Mouse (Mus musculus) intestine, embryonic 15.5 days (tissue): ENCODE measurements at regions not wholly inside any gene's neighbourhood (a gene's known extent, or its start where the extent isn't known, plus 50 kb on each side); places are given as distances from the start of the nearest gene placed in this dataset.

Experiments used
- ATAC-seq: fragments of 200-750 bp; cut with Nextera tagmentation; 2 replicates; pipeline ENCODE4 v1.8.0; 2017; ENCODE audit warnings: moderate TSS enrichment, moderate library complexity
- H3K27ac ChIP-seq: fragments of 300-500 bp; sonication (generic); 2 replicates; pipeline ENCODE4 v1.5.1; 2015; ENCODE audit warnings: mild to moderate bottlenecking, inconsistent platforms
- H3K27me3 ChIP-seq: fragments of 300-500 bp; sonication (generic); replicated peaks from 2 replicates; pipeline ENCODE4 v1.6.1; 2015; ENCODE audit warnings: inconsistent platforms
- H3K36me3 ChIP-seq: fragments of 300-500 bp; sonication (generic); 2 replicates; pipeline ENCODE4 v1.6.1; 2015; ENCODE audit warnings: inconsistent platforms
- H3K4me1 ChIP-seq: fragments of 300-500 bp; sonication (generic); replicated peaks from 2 replicates; pipeline ENCODE4 v1.6.1; 2015; ENCODE audit warnings: inconsistent platforms
- H3K4me2 ChIP-seq: fragments of 300-500 bp; sonication (generic); replicated peaks from 2 replicates; pipeline ENCODE4 v1.6.1; 2015; ENCODE audit warnings: mild to moderate bottlenecking, inconsistent platforms
- H3K4me3 ChIP-seq: fragments of 300-500 bp; sonication (generic); replicated peaks from 2 replicates; pipeline ENCODE4 v1.5.1; 2015; ENCODE audit warnings: inconsistent platforms
- H3K9ac ChIP-seq: fragments of 300-500 bp; sonication (generic); 2 replicates; pipeline ENCODE4 v1.6.1; 2015; ENCODE audit warnings: inconsistent platforms
- H3K9me3 ChIP-seq: fragments of 300-500 bp; sonication (generic); 2 replicates; pipeline ENCODE4 v1.6.1; 2016; ENCODE audit warnings: inconsistent platforms
- WGBS: fragments of 180-500 bp; shearing (Covaris S2); methylation state at CpG from one replicate; pipeline ENCODE4 v1.1.7; 2015; 5-methylcytosine and 5-hydroxymethylcytosine counted together

DNA sequence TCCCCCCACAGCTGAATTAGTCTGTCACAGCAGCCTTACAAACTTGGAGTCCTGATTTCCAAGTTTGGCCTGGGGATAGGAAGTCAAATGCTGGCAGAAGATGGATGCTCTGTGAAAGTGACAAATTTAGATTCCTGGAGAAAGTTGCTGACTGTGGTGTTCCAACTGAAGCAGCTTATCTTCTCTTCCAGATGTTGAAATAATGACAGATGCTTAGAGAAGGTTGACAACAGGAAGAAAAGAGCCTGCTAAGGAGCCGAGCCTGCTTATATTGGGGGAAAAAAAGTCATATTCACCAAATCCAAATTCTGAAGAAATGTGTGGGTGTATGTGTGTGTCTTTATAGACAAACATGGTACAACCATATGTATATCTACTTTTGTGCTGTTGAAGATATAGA, 1380.4 kb upstream of the Cdh8 start:
- 67% methylated on average over 1 of the region's 1 CpGs for WGBS
- H3K9me3 ChIP-seq = no peaks in the 10 kb centered on the region
- ATAC-seq = no peak

DNA sequence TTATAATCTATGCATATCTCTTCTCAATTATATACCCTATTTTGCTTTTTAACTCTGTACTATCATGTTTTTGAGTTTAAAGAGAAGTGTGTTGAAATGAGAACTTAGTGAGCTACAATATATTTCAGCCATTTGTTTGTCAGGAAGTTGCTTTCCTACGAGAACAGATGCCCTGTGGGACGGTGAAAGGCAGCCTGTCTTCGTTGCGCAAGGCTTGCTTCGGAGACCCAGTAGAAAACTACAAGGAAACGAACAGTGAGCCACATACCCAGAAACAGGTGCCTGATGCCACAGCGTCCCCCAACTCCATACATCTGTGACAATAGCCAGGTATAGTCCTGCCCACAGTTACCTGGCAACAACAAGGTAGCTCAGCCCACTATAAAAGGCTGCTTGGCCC, 1377.7 kb upstream of the Cdh8 start:
- 83% methylated on average over 7 of the region's 7 CpGs for WGBS
- Histone ChIP-seq H3K27ac (no peak overlapping the region), H3K27me3 (no peaks in the 10 kb centered on the region), H3K4me1 (no peaks in the 10 kb centered on the region), H3K9me3 (no peaks in the 10 kb centered on the region), H3K4me3 (no peak overlapping the region), H3K9ac (no peak overlapping the region), H3K36me3 (no peaks in the 10 kb centered on the region), H3K4me2 (no peak overlapping the region)
- ATAC-seq = no peak

More for the DNA sequence above, 1380.4 kb upstream of the Cdh8 start:
- Histone ChIP-seq H3K36me3 (no peaks in the 10 kb centered on the region), H3K4me1 (no peaks in the 10 kb centered on the region), H3K9ac (no peak overlapping the region), H3K4me3 (no peak overlapping the region), H3K27me3 (no peaks in the 10 kb centered on the region), H3K27ac (no peak overlapping the region), H3K4me2 (no peak overlapping the region)

DNA sequence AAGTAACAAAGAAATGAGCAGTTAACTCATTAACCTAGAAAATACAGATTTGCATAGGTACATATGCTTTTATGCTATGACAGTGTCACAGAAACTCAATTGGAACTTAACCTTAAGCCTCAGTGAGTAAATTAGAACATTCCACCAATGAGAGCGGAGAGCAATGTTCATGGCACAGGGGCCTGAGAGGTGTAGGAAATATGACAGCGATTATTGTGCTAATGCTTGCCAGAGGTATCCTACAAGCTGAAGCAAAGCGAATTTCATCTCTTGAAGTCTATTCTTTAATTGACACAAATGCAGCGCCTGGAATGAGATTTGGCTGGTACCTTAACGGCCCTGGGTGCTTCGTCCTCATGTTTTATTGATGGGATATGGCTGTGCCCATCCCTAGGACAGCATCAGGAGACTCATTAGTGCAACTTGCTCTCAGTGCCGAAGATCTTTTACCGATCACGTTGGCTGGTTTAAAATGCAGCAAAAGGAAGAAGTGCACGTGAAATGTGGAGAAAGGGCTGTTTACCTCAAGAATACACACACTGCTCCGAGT, 1374.4 kb upstream of the Cdh8 start:
- 73% methylated on average over 11 of the region's 11 CpGs for WGBS
- no peaks in the 10 kb centered on the region for H3K36me3 ChIP-seq
- H3K4me2 ChIP-seq = no peak overlapping the region
- H3K4me3 ChIP-seq = no peak overlapping the region
- no peaks in the 10 kb centered on the region for H3K4me1 ChIP-seq
- no peaks in the 10 kb centered on the region for H3K9me3 ChIP-seq
- H3K27ac ChIP-seq = no peak overlapping the region
- H3K27me3 ChIP-seq = no peaks in the 10 kb centered on the region
- no peak overlapping the region for H3K9ac ChIP-seq
- no peak for ATAC-seq

DNA sequence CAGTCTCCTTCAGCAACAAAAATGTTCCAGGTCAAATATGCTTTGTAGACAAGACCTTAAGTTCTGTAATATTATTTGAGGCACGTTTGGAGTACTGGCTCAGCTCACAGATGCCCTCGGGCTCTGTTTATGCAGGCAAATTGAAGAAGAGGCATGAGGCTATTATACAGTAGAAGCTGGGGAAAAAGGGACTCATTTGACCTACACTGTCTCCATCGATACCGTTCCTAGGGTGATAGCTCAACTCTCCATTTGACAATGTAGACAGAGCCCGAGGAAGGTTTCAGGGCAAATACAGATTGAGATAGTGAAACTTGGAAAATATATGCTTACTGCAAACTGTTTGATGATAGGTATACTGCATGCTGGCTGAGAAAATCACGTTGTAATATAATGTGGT, 1371.9 kb upstream of the Cdh8 start:
- H3K4me1 ChIP-seq = no peaks in the 10 kb centered on the region
- no peaks in the 10 kb centered on the region for H3K9me3 ChIP-seq
- whole genome bisulfite sequencing = 77% methylated on average over 6 of the region's 6 CpGs
- H3K4me2 ChIP-seq = no peak overlapping the region
- H3K9ac ChIP-seq = no peak overlapping the region
- H3K27ac ChIP-seq = no peak overlapping the region
- H3K27me3 ChIP-seq = no peaks in the 10 kb centered on the region
- no peak for ATAC-seq
- H3K4me3 ChIP-seq = no peak overlapping the region
- H3K36me3 ChIP-seq = no peaks in the 10 kb centered on the region

DNA sequence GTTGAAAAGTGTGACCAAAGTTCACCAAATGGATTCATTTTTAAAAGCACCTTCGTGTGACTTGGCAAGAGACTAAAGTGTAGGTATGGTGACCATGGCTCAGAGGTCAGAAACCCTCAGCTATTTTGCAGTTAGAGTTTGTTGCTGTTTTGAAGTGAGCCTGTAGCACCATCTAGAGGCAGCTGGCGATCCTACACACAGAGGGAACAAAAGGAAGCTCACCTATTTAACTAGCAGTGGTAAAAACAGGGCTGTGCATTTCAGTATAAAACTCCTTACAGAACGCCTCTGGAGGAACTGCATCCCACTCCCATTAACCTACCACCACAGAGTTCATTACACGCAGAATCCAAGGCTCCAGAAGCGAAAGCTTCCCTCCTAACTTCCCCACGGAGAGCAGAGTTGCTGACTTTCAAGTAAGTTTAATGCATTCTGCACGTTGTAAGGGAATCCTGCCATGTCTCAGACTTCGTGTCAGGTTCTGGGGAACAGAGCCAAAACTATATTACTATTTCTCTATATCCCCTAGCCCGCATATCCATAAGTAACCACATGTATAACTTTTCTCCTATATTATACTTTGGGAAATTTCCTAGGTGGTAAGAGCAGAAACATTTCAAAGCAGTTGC, 1356.6 kb upstream of the Cdh8 start:
- ATAC-seq = peak; percentile 77

GRCm38 (mm10) chr8:100769617-100770016, 1353.3 kb upstream of the Cdh8 start:
- Histone ChIP-seq H3K9me3 (no peaks in the 10 kb centered on the region), H3K36me3 (no peaks in the 10 kb centered on the region), H3K27ac (no peak overlapping the region), H3K4me3 (no peak overlapping the region), H3K4me2 (no peak overlapping the region), H3K4me1 (no peaks in the 10 kb centered on the region), H3K9ac (no peak overlapping the region), H3K27me3 (no peaks in the 10 kb centered on the region)
- WGBS = 67% methylated on average over 4 of the region's 4 CpGs
- ATAC-seq = no peak

More for the DNA sequence above, 1356.6 kb upstream of the Cdh8 start:
- H3K4me2 ChIP-seq = 0 out of 2 replicates have a peak overlapping the region, but pooled peaks have one; percentile 20
- no peaks in the 10 kb centered on the region for H3K9me3 ChIP-seq
- H3K27ac ChIP-seq = no peak overlapping the region
- no peak overlapping the region for H3K4me3 ChIP-seq
- H3K27me3 ChIP-seq = no peaks in the 10 kb centered on the region
- H3K4me1 ChIP-seq = no peaks in the 10 kb centered on the region
- no peaks in the 10 kb centered on the region for H3K36me3 ChIP-seq
- no peak overlapping the region for H3K9ac ChIP-seq
- WGBS = 21% methylated on average over 9 of the region's 9 CpGs

DNA sequence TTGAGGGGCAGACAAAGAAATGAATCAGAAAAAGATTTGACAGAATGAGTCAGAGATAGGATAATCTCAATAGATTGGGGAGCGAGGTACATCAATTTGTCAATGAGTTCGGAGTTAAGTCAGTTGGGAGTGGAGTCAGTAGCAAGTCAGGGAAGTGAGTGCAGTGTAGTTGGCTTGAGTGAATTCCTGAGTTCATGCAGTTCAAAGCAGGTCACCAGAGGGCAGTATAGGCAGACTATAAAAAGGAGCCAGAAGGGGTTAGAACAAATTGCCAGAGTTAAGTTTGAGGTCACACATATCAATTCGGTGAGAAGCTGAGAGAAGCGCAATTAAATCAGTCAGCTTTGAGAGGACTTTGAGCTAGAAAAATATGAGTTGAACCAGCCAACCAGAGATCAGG, 1317.7 kb upstream of the Cdh8 start:
- no peaks in the 10 kb centered on the region for H3K9me3 ChIP-seq
- no peaks in the 10 kb centered on the region for H3K36me3 ChIP-seq
- no peaks in the 10 kb centered on the region for H3K27me3 ChIP-seq
- H3K9ac ChIP-seq = no peak overlapping the region
- no peak overlapping the region for H3K4me2 ChIP-seq
- no peak overlapping the region for H3K27ac ChIP-seq
- no peak overlapping the region for H3K4me3 ChIP-seq
- 83% methylated on average over 4 of the region's 4 CpGs for WGBS
- H3K4me1 ChIP-seq = no peaks in the 10 kb centered on the region
- ATAC-seq = no peak

DNA sequence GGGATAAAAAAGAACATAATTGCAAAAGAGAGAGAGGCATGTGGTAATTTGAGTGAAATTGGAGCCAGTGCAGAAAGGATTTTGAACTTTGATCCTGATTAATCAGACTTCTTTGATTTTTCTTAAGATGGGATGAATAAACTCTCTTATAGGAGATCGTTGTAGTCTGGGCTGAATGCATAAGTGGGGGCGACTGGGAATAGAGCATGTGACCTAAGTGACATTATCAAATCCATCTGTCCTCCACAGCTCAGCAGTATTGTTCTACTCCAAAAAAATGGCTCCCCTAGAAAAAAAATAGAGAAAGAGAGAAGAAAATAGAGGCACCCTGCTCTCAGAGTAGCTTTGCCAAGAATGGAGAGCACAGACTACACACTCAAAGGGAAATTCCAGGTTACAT, 1286.1 kb upstream of the Cdh8 start:
- no peak overlapping the region for H3K9ac ChIP-seq
- H3K9me3 ChIP-seq = no peaks in the 10 kb centered on the region
- H3K4me1 ChIP-seq = no peaks in the 10 kb centered on the region
- ATAC-seq = no peak
- no peak overlapping the region for H3K27ac ChIP-seq
- H3K36me3 ChIP-seq = no peaks in the 10 kb centered on the region
- no peak overlapping the region for H3K4me2 ChIP-seq
- WGBS = 77% methylated on average over 2 of the region's 2 CpGs
- no peaks in the 10 kb centered on the region for H3K27me3 ChIP-seq
- no peak overlapping the region for H3K4me3 ChIP-seq

DNA sequence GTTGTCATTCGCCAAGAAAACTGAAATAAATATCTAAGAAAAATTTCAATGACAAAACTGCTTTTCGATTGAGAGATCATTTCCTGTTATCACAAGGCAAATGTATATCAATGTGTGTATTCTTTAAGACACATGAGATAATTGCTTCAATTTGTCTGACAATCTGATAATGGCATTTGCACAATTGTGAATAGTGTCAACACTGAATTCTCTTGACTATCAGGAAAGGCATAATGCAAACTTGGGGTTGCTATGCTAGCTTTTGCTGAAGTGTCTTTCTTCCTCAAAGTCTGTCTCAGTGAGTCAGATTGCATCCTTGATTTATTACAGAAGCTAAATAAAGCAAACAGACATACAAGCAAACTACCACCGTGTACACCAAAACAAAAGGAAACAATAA, 1278.8 kb upstream of the Cdh8 start:
- 71% methylated on average over 3 of the region's 3 CpGs for WGBS
- ATAC-seq = no peak

DNA sequence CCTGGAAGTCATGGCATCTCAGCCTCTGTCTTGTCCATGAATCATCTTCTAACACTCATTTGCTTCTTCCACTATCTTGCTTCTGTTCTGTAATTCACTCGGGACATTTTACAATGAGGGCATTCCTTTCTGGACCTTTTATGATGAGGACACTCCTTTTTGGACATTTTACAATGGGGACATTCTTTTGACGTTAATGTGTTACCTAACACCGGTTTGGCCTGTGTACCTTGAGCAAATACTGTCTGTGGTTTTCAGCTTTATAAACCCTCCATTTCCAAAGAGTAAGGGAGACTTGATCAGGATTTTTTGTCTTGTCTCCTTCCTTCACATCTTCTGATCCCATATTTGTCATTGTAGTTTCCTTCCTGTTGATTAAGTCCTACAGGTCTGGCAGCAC, 1262.3 kb upstream of the Cdh8 start:
- Histone ChIP-seq H3K9ac (no peak overlapping the region), H3K27me3 (no peaks in the 10 kb centered on the region), H3K9me3 (no peaks in the 10 kb centered on the region), H3K36me3 (no peaks in the 10 kb centered on the region), H3K4me1 (no peaks in the 10 kb centered on the region), H3K4me3 (no peak overlapping the region), H3K27ac (no peak overlapping the region), H3K4me2 (no peak overlapping the region)
- ATAC-seq = peak; percentile 73
- 65% methylated on average over 3 of the region's 3 CpGs for whole genome bisulfite sequencing

More for the DNA sequence above, 1278.8 kb upstream of the Cdh8 start:
- H3K4me3 ChIP-seq = no peak overlapping the region
- H3K9ac ChIP-seq = no peak overlapping the region
- no peak overlapping the region for H3K4me2 ChIP-seq
- no peaks in the 10 kb centered on the region for H3K36me3 ChIP-seq
- H3K4me1 ChIP-seq = no peaks in the 10 kb centered on the region
- H3K27me3 ChIP-seq = no peaks in the 10 kb centered on the region
- no peaks in the 10 kb centered on the region for H3K9me3 ChIP-seq
- H3K27ac ChIP-seq = no peak overlapping the region
